Mouse (Mus musculus) kidney, embryonic 15.5 days (tissue): ENCODE data around the gene 1700025B11Rik. TPM values are rescaled to one million over a fixed set of nuclear protein-coding genes. Genes with fewer than 3 reads are reported as not detected.
"Not testable (repeated sequence)": the region's sequence is repeated elsewhere in the genome, so short reads cannot be mapped to it uniquely, and the experiment has no call there.

Experiments
- ATAC-seq: fragments of 200-750 bp; cut with Nextera tagmentation; replicated peaks from 2 replicates; pipeline ENCODE4 v1.8.0; 2017; ENCODE audit warnings: moderate TSS enrichment; ENCODE audit not compliant: low FRiP score
- H3K27ac ChIP-seq: fragments of 300-500 bp; sonication (generic); 2 replicates; pipeline ENCODE4 v1.5.1; 2015; ENCODE audit warnings: mild to moderate bottlenecking, inconsistent platforms
- H3K27me3 ChIP-seq: fragments of 300-500 bp; sonication (generic); 2 replicates; pipeline ENCODE4 v1.6.1; 2015; ENCODE audit warnings: inconsistent platforms
- H3K36me3 ChIP-seq: fragments of 300-500 bp; sonication (generic); 2 replicates; pipeline ENCODE4 v1.6.1; 2015; ENCODE audit warnings: inconsistent platforms
- H3K4me1 ChIP-seq: fragments of 300-500 bp; sonication (generic); 2 replicates; pipeline ENCODE4 v1.6.1; 2015; ENCODE audit warnings: inconsistent platforms
- H3K4me2 ChIP-seq: fragments of 300-500 bp; sonication (generic); 2 replicates; pipeline ENCODE4 v1.6.1; 2015; ENCODE audit warnings: moderate library complexity, mild to moderate bottlenecking, inconsistent platforms
- H3K4me3 ChIP-seq: fragments of 300-500 bp; sonication (generic); replicated peaks from 2 replicates; pipeline ENCODE4 v1.5.1; 2015; ENCODE audit warnings: mild to moderate bottlenecking, inconsistent platforms
- H3K9ac ChIP-seq: fragments of 300-500 bp; sonication (generic); 2 replicates; pipeline ENCODE4 v1.6.1; 2015; ENCODE audit warnings: mild to moderate bottlenecking, inconsistent platforms
- H3K9me3 ChIP-seq: fragments of 300-500 bp; sonication (generic); replicated peaks from 2 replicates; pipeline ENCODE4 v1.6.1; 2016; ENCODE audit warnings: inconsistent platforms
- WGBS: fragments of 180-500 bp; shearing (Covaris S2); methylation state at CpG from one replicate; pipeline ENCODE4 v1.1.7; 2015; ENCODE audit warnings: mixed read lengths; 5-methylcytosine and 5-hydroxymethylcytosine counted together
- polyA plus RNA-seq: library from polyadenylated mRNA; unstranded; fragments of >200 nt; fragmentation: Nextera tagmentation; extraction: Ambion mirVana; gene quantifications from 2 replicates; pipeline ENCODE4 v1.2.1, GENCODE M21; 2015

1700025B11Rik gene
- polyA plus RNA-seq, 1 experiment from 2014 or later, result not detected

DNA sequence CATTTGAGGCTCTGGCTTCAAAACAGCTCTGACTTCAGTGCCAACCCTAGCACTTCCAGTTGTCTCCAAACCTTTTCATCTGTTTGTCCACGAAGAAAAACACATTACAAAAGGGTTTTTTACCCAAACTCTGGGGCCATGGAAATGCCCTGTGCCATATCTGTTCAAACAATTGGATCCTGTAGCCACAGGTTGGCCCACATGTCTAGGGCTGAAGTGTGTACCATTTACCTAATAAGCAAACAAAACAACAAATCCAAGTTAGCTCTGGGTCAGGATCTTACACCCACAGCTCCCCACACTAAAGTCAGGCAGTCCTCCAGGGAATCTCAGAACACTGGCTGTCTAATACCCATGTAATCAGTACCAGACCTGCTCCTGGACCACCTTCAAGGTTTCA, 22.5 kb downstream of the 1700025B11Rik start:
- not testable (repeated sequence) for H3K4me2 ChIP-seq, H3K9me3 ChIP-seq, H3K4me3 ChIP-seq, H3K27ac ChIP-seq, H3K27me3 ChIP-seq, H3K36me3 ChIP-seq, H3K4me1 ChIP-seq, ATAC-seq, H3K9ac ChIP-seq
- whole genome bisulfite sequencing, result 38% methylated on average over 1 of the region's 1 CpGs

DNA sequence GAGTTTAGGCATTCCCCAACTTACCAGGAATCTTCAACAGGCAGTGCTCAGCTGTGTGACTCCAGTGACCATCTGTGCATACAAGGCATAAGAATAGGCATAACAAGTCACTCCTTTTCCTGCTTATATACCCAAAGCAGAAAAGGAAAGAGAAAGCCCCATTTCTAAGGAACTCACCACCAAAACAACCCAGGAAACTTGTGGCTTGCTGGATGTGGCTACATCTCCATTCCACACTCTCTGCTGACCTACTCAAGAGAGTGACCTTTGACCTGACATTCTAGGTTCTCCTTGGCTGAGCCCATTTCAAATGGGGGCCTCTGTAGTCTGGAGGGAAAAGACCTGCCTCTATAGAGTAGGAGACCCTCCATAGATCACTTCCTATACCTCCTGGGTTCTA, 28.5 kb downstream of the 1700025B11Rik start, which contains the start of gene Apol7c:
Gene Apol7c, minus strand, starts transcription at position 101 of the 400 bp plus-strand sequence.
- Histone ChIP-seq H3K4me2 (no peak within 1 kb of the TSS), H3K36me3 (no peaks in the 10 kb centered on the region), H3K27ac (no peak within 1 kb of the TSS), H3K9me3 (no peaks in the 10 kb centered on the region), H3K4me1 (no peaks in the 10 kb centered on the region), H3K27me3 (no peaks in the 10 kb centered on the region), H3K9ac (no peak within 1 kb of the TSS), H3K4me3 (no peak within 1 kb of the TSS)
- no peak for ATAC-seq

DNA sequence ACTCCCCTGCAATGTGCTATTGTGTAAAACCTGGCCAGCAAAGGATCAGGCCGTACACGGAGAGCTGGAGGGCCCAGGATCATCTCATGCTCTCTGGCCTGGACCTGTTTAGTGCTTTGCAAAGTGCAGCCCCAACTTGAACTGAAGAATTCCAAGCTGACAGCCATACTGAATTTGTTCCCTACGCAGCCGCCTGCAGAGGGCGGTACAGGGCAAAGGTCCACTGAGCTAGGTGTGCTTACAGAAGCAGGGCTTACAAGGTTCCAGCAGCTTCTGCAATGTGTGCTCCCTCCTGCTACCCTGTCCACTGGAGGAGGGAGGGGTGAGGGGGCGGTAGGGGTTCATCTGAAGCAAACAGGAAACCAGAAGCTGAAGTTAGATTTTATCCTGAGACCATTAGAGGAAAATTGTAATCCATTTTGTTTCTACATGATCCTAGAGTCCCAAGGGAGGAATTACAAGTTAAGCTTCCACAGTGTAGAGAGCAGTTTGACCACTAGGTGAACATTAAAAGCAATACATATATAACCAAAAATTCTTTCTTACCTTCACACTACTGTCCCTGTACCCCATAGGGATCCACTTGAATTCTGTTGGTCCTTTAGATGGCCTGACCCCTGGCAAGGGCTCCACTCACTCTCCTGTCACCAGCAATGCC, 38.4 kb downstream of the 1700025B11Rik start:
- not testable (repeated sequence) for ATAC-seq, H3K9ac ChIP-seq, H3K27ac ChIP-seq, H3K4me2 ChIP-seq, H3K4me3 ChIP-seq, H3K36me3 ChIP-seq, H3K27me3 ChIP-seq, H3K9me3 ChIP-seq, H3K4me1 ChIP-seq
- 15% methylated on average over 6 of the region's 6 CpGs for WGBS

DNA sequence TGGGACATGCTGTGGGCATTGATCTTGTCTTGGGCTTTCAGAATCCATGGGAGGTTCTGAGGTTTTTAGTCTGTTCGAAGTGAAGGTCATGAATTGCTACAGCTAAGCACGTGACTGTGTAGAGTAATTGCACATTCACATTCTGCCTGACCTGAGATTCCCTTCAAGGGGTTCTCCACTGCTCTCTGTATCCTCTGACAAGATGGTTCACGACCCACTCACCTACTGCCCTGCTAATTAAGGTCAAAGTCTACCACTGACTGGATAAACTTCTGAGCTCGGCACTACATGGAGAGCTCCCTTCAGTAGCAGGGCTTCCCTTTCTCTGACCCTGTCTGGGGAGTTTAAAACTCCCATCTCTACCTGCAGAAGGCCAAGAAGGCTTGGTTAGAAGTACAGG, 41.1 kb downstream of the 1700025B11Rik start:
- H3K4me2 ChIP-seq, ATAC-seq, H3K9me3 ChIP-seq, H3K4me1 ChIP-seq, H3K9ac ChIP-seq, H3K27ac ChIP-seq, H3K36me3 ChIP-seq, H3K27me3 ChIP-seq, H3K4me3 ChIP-seq: not testable (repeated sequence)
- WGBS, result 66% methylated on average over 4 of the region's 4 CpGs

Other genes with a start within 250 kb of the 1700025B11Rik start
- 0.06 TPM in 1 of 2 replicates, not detected in the other for gene Apol7a, start 162.8 kb downstream of the 1700025B11Rik start, polyA plus RNA-seq
- 0.17 TPM in 1 of 2 replicates, not detected in the other for gene Apol9a, start 150.8 kb downstream of the 1700025B11Rik start, polyA plus RNA-seq
- gene Apol7b, start 114.4 kb downstream of the 1700025B11Rik start, polyA plus RNA-seq, result 0.18 TPM in 1 of 2 replicates, not detected in the other
- not detected in 2 replicates for gene Apol10a, start 84.8 kb downstream of the 1700025B11Rik start, polyA plus RNA-seq
- not detected in 2 replicates for gene Apol11a, start 53.6 kb downstream of the 1700025B11Rik start, polyA plus RNA-seq
- not detected in 2 replicates for gene Apol7c, start 28.6 kb downstream of the 1700025B11Rik start, polyA plus RNA-seq
- 0.12 and 0.23 TPM in 2 replicates for gene Apol10b, start 34.2 kb upstream of the 1700025B11Rik start, polyA plus RNA-seq
- not detected in 2 replicates for gene Gm36245, start 37.4 kb upstream of the 1700025B11Rik start, polyA plus RNA-seq
- gene Apol11b, start 81.4 kb upstream of the 1700025B11Rik start, polyA plus RNA-seq, result 0.08 and 0.19 TPM in 2 replicates
- 0.12 TPM in 1 of 2 replicates, not detected in the other for gene Apol7e, start 137.0 kb upstream of the 1700025B11Rik start, polyA plus RNA-seq
- not detected in 2 replicates for gene Apol9b, start 167.1 kb upstream of the 1700025B11Rik start, polyA plus RNA-seq
- 0.26 and 0.45 TPM in 2 replicates for gene Apol8, start 195.1 kb upstream of the 1700025B11Rik start, polyA plus RNA-seq